Mouse (Mus musculus): ENCODE measurements at regions not wholly inside any gene's neighbourhood (a gene's known extent, or its start where the extent isn't known, plus 50 kb on each side); places are given as distances from the start of the nearest gene placed in this dataset.
"Not testable (repeated sequence)": the region's sequence is repeated elsewhere in the genome, so short reads cannot be mapped to it uniquely, and the experiment has no call there.

GRCm38 (mm10) chr7:83258363-83258916, 326.3 kb upstream of the Tmc3 start:
- DNase-seq = no peak

GRCm38 (mm10) chr7:83261489-83261888, 323.2 kb upstream of the Tmc3 start:
- no peak for DNase-seq

- no peak for DNase-seq
Measured at GRCm38 (mm10) chr7:83289915-83290773, 294.6 kb upstream of the Tmc3 start.

GRCm38 (mm10) chr7:83307112-83307511, 277.6 kb upstream of the Tmc3 start:
- no peak for DNase-seq

GRCm38 (mm10) chr7:83312172-83312571, 272.6 kb upstream of the Tmc3 start:
- peak; percentile 69 for DNase-seq

- no peak for DNase-seq
Measured at GRCm38 (mm10) chr7:83329809-83330412, 254.8 kb upstream of the Tmc3 start.

- peak; percentile 2 for DNase-seq
Measured at GRCm38 (mm10) chr7:83347103-83347754, 237.5 kb upstream of the Tmc3 start.

- no peak for DNase-seq
Measured at GRCm38 (mm10) chr7:83369191-83369590, 215.5 kb upstream of the Tmc3 start.

GRCm38 (mm10) chr7:83369605-83370004, 215.1 kb upstream of the Tmc3 start:
- DNase-seq = no peak

- no peak for DNase-seq
Measured at GRCm38 (mm10) chr7:83376826-83377225, 207.9 kb upstream of the Tmc3 start.

GRCm38 (mm10) chr7:83381381-83382181, 203.1 kb upstream of the Tmc3 start:
- no peak for DNase-seq

GRCm38 (mm10) chr7:83382803-83383363, 201.8 kb upstream of the Tmc3 start:
- DNase-seq = peak; percentile 42

- DNase-seq = no peak
Measured at GRCm38 (mm10) chr7:83391388-83391787, 193.3 kb upstream of the Tmc3 start.

GRCm38 (mm10) chr7:83392181-83392580, 192.5 kb upstream of the Tmc3 start:
- no peak for DNase-seq

- DNase-seq = no peak
Measured at GRCm38 (mm10) chr7:83392625-83393024, 192.1 kb upstream of the Tmc3 start.

GRCm38 (mm10) chr7:83394156-83394555, 190.6 kb upstream of the Tmc3 start:
- no peak for DNase-seq

- DNase-seq = no peak
Measured at GRCm38 (mm10) chr7:83399668-83400067, 185.1 kb upstream of the Tmc3 start.

GRCm38 (mm10) chr7:83401001-83401400, 183.7 kb upstream of the Tmc3 start:
- DNase-seq = no peak

- DNase-seq = not testable (repeated sequence)
Measured at GRCm38 (mm10) chr7:83412745-83413144, 172.0 kb upstream of the Tmc3 start.

GRCm38 (mm10) chr7:83429929-83430556, 154.7 kb upstream of the Tmc3 start:
- no peak for DNase-seq

GRCm38 (mm10) chr7:83431094-83431493, 153.6 kb upstream of the Tmc3 start:
- DNase-seq = peak; percentile 73

GRCm38 (mm10) chr7:83432843-83433242, 151.9 kb upstream of the Tmc3 start:
- DNase-seq = no peak

Measured in lung, postnatal 10 days (tissue).